Mouse (Mus musculus): ENCODE data around the gene Uba7.

DNA sequence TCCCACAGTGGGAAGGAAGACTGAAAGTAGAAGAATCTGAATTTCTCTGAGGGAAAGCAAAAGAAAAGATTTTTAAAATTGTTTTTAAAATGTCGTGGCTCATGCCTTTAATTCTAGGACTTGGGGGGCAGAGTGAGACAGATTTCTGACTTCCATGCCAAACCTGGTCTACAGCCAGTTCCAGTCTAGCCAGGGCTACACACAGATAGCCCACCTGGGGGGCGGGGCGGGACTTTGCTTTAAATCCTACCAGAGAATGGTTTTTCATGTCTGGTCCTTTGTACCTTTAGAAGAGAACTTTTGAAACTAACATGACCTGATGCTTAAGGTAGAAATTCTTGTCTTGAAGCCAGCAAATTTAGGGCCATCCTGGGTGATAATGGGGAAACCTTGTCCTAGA, 47.9 kb downstream of the Uba7 start:
- TF ChIP-seq CTCF (IDR thresholded peaks at IDR 0.05; ENCODE audit: low read depth, low read length) (no peak), POLR2A (IDR thresholded peaks at IDR 0.05; ENCODE audit: insufficient read depth, low read length) (no peak), EP300 (IDR thresholded peaks at IDR 0.05; ENCODE audit: insufficient read depth, low read depth, low read length) (no peak)
